Mouse (Mus musculus) left cerebral cortex, adult 2 months (tissue): ENCODE measurements at regions not wholly inside any gene's neighbourhood (a gene's known extent, or its start where the extent isn't known, plus 50 kb on each side); places are given as distances from the start of the nearest gene placed in this dataset.

ENCODE experiments used
- DNase-seq, 2 experiments: peaks; one replicate each; pipeline ENCODE4 v3.0.0; 2021 to 2022; ENCODE audit warnings: low spot score in 2 of 2, mixed read lengths in 1 of 2; ENCODE audit errors: extremely low spot score in 1 of 2
- H3K27ac ChIP-seq: fragments of 200-600 bp; 2 replicates; pipeline ENCODE4 v1.8.1; 2022
- H3K4me3 ChIP-seq: fragments of 200-600 bp; 2 replicates; pipeline ENCODE4 v1.8.1; 2022
- CTCF ChIP-seq: fragments of 200-600 bp; IDR thresholded peaks from 2 replicates; pipeline ENCODE4 v1.8.1; 2022; ENCODE audit warnings: antibody characterized with exemption, mild to moderate bottlenecking, moderate library complexity
- intact Hi-C: fragments of 180-260 bp; cut with DNase I; formaldehyde crosslinking; loops from one replicate; pipeline ENCODE4 v1.15.1; 2025

DNA sequence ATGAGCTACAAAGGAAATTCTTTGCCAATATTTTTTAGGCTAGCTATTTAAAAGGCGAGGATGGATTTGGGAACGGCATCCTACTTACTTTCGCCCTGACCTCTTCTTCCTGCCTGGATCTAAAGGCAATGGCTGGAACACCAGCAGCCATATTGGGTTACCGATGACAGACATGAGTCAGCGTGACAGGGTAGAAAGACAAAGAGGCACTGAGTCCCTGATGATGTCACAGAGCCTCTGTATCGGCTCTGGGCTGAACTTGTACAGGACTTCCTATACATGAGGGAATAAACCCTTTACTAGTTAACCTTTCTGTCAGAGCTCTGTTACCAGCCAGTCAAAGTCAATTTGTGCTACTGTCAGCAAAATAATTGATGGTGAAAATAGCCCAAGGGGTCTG lies 50.7 kb upstream of the Hmga2 start:
- H3K4me3 ChIP-seq, result no peak overlapping the region
- TF ChIP-seq CTCF, result no peak
- intact Hi-C loops, result no loop called here
- H3K27ac ChIP-seq, result no peak overlapping the region
- no peak for DNase-seq
